Mouse (Mus musculus) testis, adult 2 months (tissue): Measurements from ENCODE around the gene Bsn.

Source experiments
- CTCF ChIP-seq: fragments of 200-500 bp; IDR thresholded peaks from 2 replicates; pipeline ENCODE4 v1.5.1; 2012; ENCODE audit warnings: low read depth, mild to moderate bottlenecking, inconsistent platforms, low read length, moderate library complexity; ENCODE audit not compliant: control insufficient read depth, insufficient read depth, insufficient replicate concordance
- POLR2A ChIP-seq: fragments of 200-500 bp; IDR thresholded peaks from 2 replicates; pipeline ENCODE4 v1.6.1; 2012; ENCODE audit warnings: low read depth, mild to moderate bottlenecking, inconsistent platforms, low read length, moderate library complexity; ENCODE audit not compliant: control insufficient read depth

DNA sequence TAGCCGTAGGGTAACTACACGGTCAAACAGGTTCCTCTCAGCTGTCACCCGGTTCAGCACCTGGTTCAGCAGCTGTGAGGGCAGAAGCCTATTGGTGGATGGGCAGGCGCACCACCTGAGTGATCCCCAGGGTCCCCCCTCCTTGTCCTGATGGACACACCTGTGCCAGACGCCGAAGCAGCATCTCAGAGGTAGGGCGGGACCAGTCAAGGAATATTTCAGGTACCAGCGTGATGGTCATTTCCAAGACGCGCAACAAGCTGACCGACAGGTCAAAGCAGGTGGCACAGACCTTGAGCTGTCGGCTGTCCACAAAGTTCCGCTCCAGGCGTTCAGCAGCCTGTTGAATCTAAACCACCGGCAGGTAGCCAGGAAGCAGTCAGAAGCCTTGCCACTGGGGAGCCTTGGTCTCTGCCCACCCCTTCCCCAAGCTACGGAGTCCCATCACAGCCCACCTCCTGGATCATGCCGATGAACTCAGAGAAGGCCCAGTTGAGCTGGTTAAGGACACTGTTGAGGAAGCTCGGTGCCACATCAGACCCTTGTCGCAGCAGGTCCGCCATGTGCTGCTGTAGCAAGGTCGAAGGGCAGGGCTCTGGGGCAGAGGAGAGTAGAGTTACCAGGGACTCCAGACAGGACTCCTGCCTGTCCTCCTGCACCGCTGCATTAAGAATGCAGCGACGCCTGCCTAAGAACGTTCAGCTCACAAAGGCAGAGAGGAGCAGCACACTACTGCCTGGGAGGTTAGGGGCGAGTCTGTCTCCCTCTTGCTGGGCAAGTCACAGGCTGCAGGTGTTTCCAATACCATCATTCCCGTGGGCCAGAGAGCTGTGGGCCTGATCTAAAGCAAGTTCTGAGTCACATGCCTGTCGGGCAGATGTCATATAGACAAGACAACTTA lies 133.6 kb downstream of the Bsn start:
- TF ChIP-seq POLR2A (no peak; the same call in 1 of the 2 replicates), CTCF (no peak)
